In genomic region chr17:62744239-62744638, GRCm38 (mm10) we compare ENCODE assay signal across 27 mouse cellular contexts.
DNase-seq lines count a peak whose midpoint lies in the region; ATAC-seq and TF ChIP-seq lines count a peak whose summit lies in the region.
"Had no signal": no experiment of that assay in that cellular context is flagged by ENCODE, and none has a peak within 500 bp of the region (broad histone marks: within the 10 kb centered on the region; RNA-seq: fewer than 3 reads in every experiment).

No protein-coding gene starts in this region.

- H3K27me3 ChIP-seq in heart, adult 2 months (ENCODE audit: control insufficient read depth, insufficient read depth, low read length): no peaks in the 10 kb centered on the region
- H3K27me3 ChIP-seq in intestine, embryonic 15.5 days (replicated peaks): no peaks in the 10 kb centered on the region
- no peaks in the 10 kb centered on the region for H3K27me3 ChIP-seq in intestine, postnatal 0 days (replicated peaks; ENCODE audit: control insufficient read depth, insufficient read depth, low read length)
- H3K27me3 ChIP-seq: CH12.LX; embryonic facial prominence, embryonic 13.5 days; embryonic facial prominence, embryonic 15.5 days had no signal

- TF ChIP-seq POLR2A in heart, adult 2 months (IDR thresholded peaks at IDR 0.05; ENCODE audit: insufficient read depth, low read depth, low read length): no peak

- H3K4me2 ChIP-seq in intestine, embryonic 15.5 days (replicated peaks): no peak overlapping the region
- no peak overlapping the region for H3K4me2 ChIP-seq in intestine, postnatal 0 days (replicated peaks; ENCODE audit: low read depth)
- H3K4me2 ChIP-seq: embryonic facial prominence, embryonic 13.5 days; embryonic facial prominence, embryonic 15.5 days; forebrain, embryonic 12.5 days had no signal

- H3K4me1 ChIP-seq in heart, adult 2 months (ENCODE audit: control insufficient read depth, insufficient read depth, low read length): peaks cover under 1% of the 10 kb centered on the region; the same call in 1 of the 2 replicates
- 0 out of 2 replicates have a peak, but pooled peaks cover 5% of the 10 kb centered on the region for H3K4me1 ChIP-seq in intestine, embryonic 15.5 days (replicated peaks)
- no peaks in the 10 kb centered on the region for H3K4me1 ChIP-seq in intestine, postnatal 0 days (replicated peaks; ENCODE audit: control insufficient read depth, insufficient read depth, low read length)
- H3K4me1 ChIP-seq: embryonic facial prominence, embryonic 15.5 days had no signal

- no peaks in the 10 kb centered on the region for H3K9me3 ChIP-seq in intestine, embryonic 15.5 days
- H3K9me3 ChIP-seq in intestine, postnatal 0 days (ENCODE audit: control insufficient read depth): no peaks in the 10 kb centered on the region
- H3K9me3 ChIP-seq: embryonic facial prominence, embryonic 13.5 days; embryonic facial prominence, embryonic 15.5 days; forebrain, embryonic 10.5 days; forebrain, embryonic 12.5 days had no signal

- no peak for TF ChIP-seq EP300 in heart, adult 2 months (IDR thresholded peaks at IDR 0.05; ENCODE audit: insufficient read depth, low read depth, low read length)

- DNase-seq in heart, adult 11 months: peak; percentile 64
- no peak for DNase-seq in heart, adult 2 months
- DNase-seq in MN1 (ENCODE audit: low spot score): no peak
- no peak for DNase-seq in layer of hippocampus, postnatal 36 days
- DNase-seq: adrenal gland, adult 2 months; adrenal gland, postnatal 10 days; adrenal gland, postnatal 25 days; B cell, adult 2 months; cerebellum, adult 11 months; cerebellum, adult 18-20 months; cerebellum, adult 8-10 months; cerebellum, adult 9-11 months; cerebellum, postnatal 14 days; cerebellum, postnatal 36 days; embryo, embryonic 11 days had no signal

- no peak for TF ChIP-seq CTCF in heart, adult 2 months (IDR thresholded peaks at IDR 0.05)
- no peak for TF ChIP-seq CTCF in intestine, postnatal 0 days (IDR thresholded peaks at IDR 0.05; ENCODE audit: low read depth)

- no peaks in the 10 kb centered on the region for H3K36me3 ChIP-seq in heart, adult 2 months (ENCODE audit: control insufficient read depth, insufficient read depth, low read length)
- H3K36me3 ChIP-seq in intestine, embryonic 15.5 days: no peaks in the 10 kb centered on the region
- H3K36me3 ChIP-seq in intestine, postnatal 0 days (ENCODE audit: control insufficient read depth, insufficient read depth): no peaks in the 10 kb centered on the region
- H3K36me3 ChIP-seq: embryonic facial prominence, embryonic 15.5 days; forebrain, embryonic 10.5 days; forebrain, embryonic 12.5 days; G1E had no signal

- 81% methylated on average over 6 of the region's 6 CpGs for WGBS in heart, adult 2 months
- 66% methylated on average over 6 of the region's 6 CpGs for WGBS in intestine, embryonic 15.5 days
- WGBS in intestine, postnatal 0 days: 55% methylated on average over 6 of the region's 6 CpGs

- H3K27ac ChIP-seq in heart, adult 2 months: no peak overlapping the region
- H3K27ac ChIP-seq in intestine, embryonic 15.5 days: no peak overlapping the region
- no peak overlapping the region for H3K27ac ChIP-seq in intestine, postnatal 0 days (ENCODE audit: low read depth, low read length)
- H3K27ac ChIP-seq: embryonic facial prominence, embryonic 13.5 days; embryonic facial prominence, embryonic 15.5 days; forebrain, embryonic 10.5 days; forebrain, embryonic 12.5 days had no signal

- no peaks in the 10 kb centered on the region for H3K79me2 ChIP-seq in heart, adult 2 months (replicated peaks; ENCODE audit: control insufficient read depth, insufficient read depth, low read length)

- peak; percentile 75 for ATAC-seq in intestine, embryonic 15.5 days
- peak; percentile 64 for ATAC-seq in intestine, postnatal 0 days
- ATAC-seq: CD4-positive, CD25-positive, alpha-beta regulatory T cell, adult 4 months; forebrain, embryonic 14.5 days; forebrain, embryonic 16.5 days had no signal

- no peak overlapping the region for H3K9ac ChIP-seq in heart, adult 2 months (ENCODE audit: low read depth, low read length)
- no peak overlapping the region for H3K9ac ChIP-seq in intestine, embryonic 15.5 days
- H3K9ac ChIP-seq in intestine, postnatal 0 days (ENCODE audit: low read depth, low read length): no peak overlapping the region
- H3K9ac ChIP-seq: embryonic facial prominence, embryonic 13.5 days; embryonic facial prominence, embryonic 15.5 days; forebrain, embryonic 12.5 days had no signal

- intact Hi-C loops in heart, adult 2 months (cut with DNase I): no loop called here

- H3K4me3 ChIP-seq in heart, adult 2 months: no peak overlapping the region
- no peak overlapping the region for H3K4me3 ChIP-seq in intestine, embryonic 15.5 days (replicated peaks)
- no peak overlapping the region for H3K4me3 ChIP-seq in intestine, postnatal 0 days (ENCODE audit: low read depth, low read length)
- H3K4me3 ChIP-seq: embryonic facial prominence, embryonic 13.5 days; embryonic facial prominence, embryonic 15.5 days; erythroblast, embryonic 14.5 days; forebrain, embryonic 10.5 days; forebrain, embryonic 12.5 days had no signal
